8 mouse cellular contexts compared by ENCODE assay signal in genomic region chr6:124858561-124859318, GRCm38 (mm10). TPM values are rescaled to one million over a fixed set of nuclear protein-coding genes. Genes with fewer than 3 reads are reported as not detected.
DNase-seq lines count a peak whose midpoint lies in the region; ATAC-seq and TF ChIP-seq lines count a peak whose summit lies in the region.
"Had no signal": no experiment of that assay in that cellular context is flagged by ENCODE, and none has a peak within 500 bp of the region (broad histone marks: within the 10 kb centered on the region; RNA-seq: fewer than 3 reads in every experiment).

No protein-coding gene starts in this region.

- WGBS in intestine, embryonic 14.5 days: 71% methylated on average over 28 of the region's 28 CpGs
- 79% methylated on average over 28 of the region's 28 CpGs for WGBS in intestine, postnatal 0 days
- WGBS in embryonic facial prominence, embryonic 10.5 days: 73% methylated on average over 28 of the region's 28 CpGs
- 76% methylated on average over 26 of the region's 28 CpGs for WGBS in embryonic facial prominence, embryonic 15.5 days
- 79% methylated on average over 28 of the region's 28 CpGs for WGBS in limb, embryonic 14.5 days

- no peak for ATAC-seq in intestine, embryonic 14.5 days (replicated peaks; ENCODE audit: low FRiP score, low TSS enrichment, low read depth)
- ATAC-seq in intestine, postnatal 0 days: no peak
- no peak for ATAC-seq in embryonic facial prominence, embryonic 15.5 days (ENCODE audit: insufficient number of reproducible peaks, low FRiP score, low TSS enrichment, low read depth)
- no peak for ATAC-seq in limb, embryonic 14.5 days (ENCODE audit: low FRiP score, low read depth)

- H3K9me3 ChIP-seq in intestine, embryonic 14.5 days (ENCODE audit: control insufficient read depth, low read length): no peaks in the 10 kb centered on the region
- no peaks in the 10 kb centered on the region for H3K9me3 ChIP-seq in intestine, postnatal 0 days (ENCODE audit: control insufficient read depth)
- no peaks in the 10 kb centered on the region for H3K9me3 ChIP-seq in embryonic facial prominence, embryonic 10.5 days
- no peaks in the 10 kb centered on the region for H3K9me3 ChIP-seq in embryonic facial prominence, embryonic 15.5 days (replicated peaks)
- H3K9me3 ChIP-seq in limb, embryonic 14.5 days (ENCODE audit: control insufficient read depth, low read length): no peaks in the 10 kb centered on the region

- no peak overlapping the region for H3K9ac ChIP-seq in intestine, embryonic 14.5 days (ENCODE audit: low read length)
- H3K9ac ChIP-seq in intestine, postnatal 0 days (ENCODE audit: low read depth, low read length): no peak overlapping the region
- H3K9ac ChIP-seq in embryonic facial prominence, embryonic 15.5 days: no peak overlapping the region
- H3K9ac ChIP-seq in limb, embryonic 14.5 days (ENCODE audit: low read depth, low read length, severe bottlenecking): peak overlapping the region; percentile 98; the same call in 1 of the 2 replicates

- 0 out of 2 replicates have a peak, but pooled peaks cover 6% of the 10 kb centered on the region for H3K27me3 ChIP-seq in intestine, embryonic 14.5 days (replicated peaks; ENCODE audit: control insufficient read depth, insufficient read depth, low read length)
- peaks cover 59% of the 10 kb centered on the region for H3K27me3 ChIP-seq in intestine, postnatal 0 days (replicated peaks; ENCODE audit: control insufficient read depth, insufficient read depth, low read length)
- peaks cover 59% of the 10 kb centered on the region for H3K27me3 ChIP-seq in embryonic facial prominence, embryonic 10.5 days (replicated peaks; ENCODE audit: low read depth, poor library complexity, severe bottlenecking)
- H3K27me3 ChIP-seq in embryonic facial prominence, embryonic 15.5 days: no peaks in the 10 kb centered on the region; the same call in 1 of the 2 replicates
- no peaks in the 10 kb centered on the region for H3K27me3 ChIP-seq in limb, embryonic 14.5 days (ENCODE audit: control insufficient read depth, insufficient read depth, low read length)

- no peak for TF ChIP-seq CTCF in intestine, postnatal 0 days (IDR thresholded peaks at IDR 0.05; ENCODE audit: low read depth)

- no peak overlapping the region for H3K27ac ChIP-seq in intestine, embryonic 14.5 days (ENCODE audit: low read depth)
- no peak overlapping the region for H3K27ac ChIP-seq in intestine, postnatal 0 days (ENCODE audit: low read depth, low read length)
- peak overlapping the region; percentile 40 for H3K27ac ChIP-seq in embryonic facial prominence, embryonic 10.5 days (replicated peaks)
- H3K27ac ChIP-seq in embryonic facial prominence, embryonic 15.5 days (replicated peaks): 0 out of 2 replicates have a peak overlapping the region, but pooled peaks have one; percentile 7
- H3K27ac ChIP-seq in limb, embryonic 14.5 days (replicated peaks; ENCODE audit: low read depth, low read length): no peak overlapping the region

- DNase-seq in intestine, embryonic 14.5 days (ENCODE audit: low spot score): no peak
- no peak for DNase-seq in embryonic facial prominence, embryonic 10.5 days (ENCODE audit: low spot score)
- DNase-seq in limb, embryonic 14.5 days (ENCODE audit: low spot score): no peak
- no peak for DNase-seq in adrenal gland, adult 18-20 months (ENCODE audit: low spot score in 2 of 2)
- DNase-seq in adrenal gland, adult 2 months: no peak

- TF ChIP-seq POLR2A in limb, embryonic 14.5 days (IDR thresholded peaks at IDR 0.05; ENCODE audit: borderline replicate concordance, extremely low read depth, insufficient read depth, insufficient read length): no peak

- H3K36me3 ChIP-seq in intestine, embryonic 14.5 days (ENCODE audit: control insufficient read depth, insufficient read depth, low read length): peaks cover under 1% of the 10 kb centered on the region; the same call in 1 of the 2 replicates
- no peaks in the 10 kb centered on the region for H3K36me3 ChIP-seq in intestine, postnatal 0 days (ENCODE audit: control insufficient read depth, insufficient read depth)
- H3K36me3 ChIP-seq in embryonic facial prominence, embryonic 10.5 days (replicated peaks): peaks cover 14% of the 10 kb centered on the region
- peaks cover 11% of the 10 kb centered on the region for H3K36me3 ChIP-seq in embryonic facial prominence, embryonic 15.5 days
- peaks cover 24% of the 10 kb centered on the region for H3K36me3 ChIP-seq in limb, embryonic 14.5 days (ENCODE audit: control insufficient read depth, insufficient read depth, low read length)

- H3K4me1 ChIP-seq in intestine, embryonic 14.5 days (replicated peaks; ENCODE audit: control insufficient read depth, insufficient read depth, low read length): peaks cover 28% of the 10 kb centered on the region
- peaks cover 4% of the 10 kb centered on the region; the same call in 1 of the 2 replicates for H3K4me1 ChIP-seq in intestine, postnatal 0 days (replicated peaks; ENCODE audit: control insufficient read depth, insufficient read depth, low read length)
- H3K4me1 ChIP-seq in embryonic facial prominence, embryonic 10.5 days: peaks cover 83% of the 10 kb centered on the region
- peaks cover 64% of the 10 kb centered on the region for H3K4me1 ChIP-seq in embryonic facial prominence, embryonic 15.5 days
- H3K4me1 ChIP-seq in limb, embryonic 14.5 days (ENCODE audit: control insufficient read depth, insufficient read depth, low read length): peaks cover 29% of the 10 kb centered on the region

- peak overlapping the region; percentile 54 for H3K4me2 ChIP-seq in intestine, embryonic 14.5 days (ENCODE audit: low read length)
- no peak overlapping the region for H3K4me2 ChIP-seq in intestine, postnatal 0 days (replicated peaks; ENCODE audit: low read depth)
- H3K4me2 ChIP-seq in embryonic facial prominence, embryonic 15.5 days (replicated peaks): peak overlapping the region; percentile 76; the same call in 1 of the 2 replicates
- H3K4me2 ChIP-seq in limb, embryonic 14.5 days (replicated peaks; ENCODE audit: low read depth, low read length, severe bottlenecking): peak overlapping the region; percentile 68

- H3K4me3 ChIP-seq in intestine, embryonic 14.5 days (ENCODE audit: low read depth, low read length): no peak overlapping the region; the same call in 1 of the 2 replicates
- H3K4me3 ChIP-seq in intestine, postnatal 0 days (ENCODE audit: low read depth, low read length): no peak overlapping the region
- peak overlapping the region; percentile 93 for H3K4me3 ChIP-seq in embryonic facial prominence, embryonic 10.5 days
- H3K4me3 ChIP-seq in embryonic facial prominence, embryonic 15.5 days (replicated peaks): peak overlapping the region; percentile 85; the same call in 1 of the 2 replicates
- H3K4me3 ChIP-seq in limb, embryonic 14.5 days (replicated peaks; ENCODE audit: low read length): peak overlapping the region; percentile 85

RNA-seq across cellular contexts. Expression of gene P3h3, which starts 1.2 kb away (rescaled TPM):
- 28.1 and 28.8 TPM in 2 replicates for polyA plus RNA-seq in intestine, embryonic 14.5 days (2014; fragmentation: Nextera tagmentation; extraction: Ambion mirVana)
- polyA plus RNA-seq in intestine, postnatal 0 days (2015; fragmentation: Nextera tagmentation; extraction: Ambion mirVana): 4.5 and 4.6 TPM in 2 replicates
- 12.2 and 17.0 TPM in 2 replicates for polyA plus RNA-seq in embryonic facial prominence, embryonic 10.5 days (2016; fragmentation: Nextera tagmentation; extraction: Ambion mirVana)
- 55.9 and 57.6 TPM in 2 replicates for polyA plus RNA-seq in embryonic facial prominence, embryonic 15.5 days (2015; fragmentation: Nextera tagmentation; extraction: Ambion mirVana)
- polyA plus RNA-seq in limb, embryonic 14.5 days (2012; rRNA removed): 339 and 401 TPM in 2 replicates
- 57.5 and 67.6 TPM in 2 replicates for polyA plus RNA-seq in limb, embryonic 14.5 days (2014; fragmentation: Nextera tagmentation; extraction: Ambion mirVana)
- total RNA-seq in adrenal gland, adult 18-20 months (2021): 10 to 100 TPM; 24.1 to 24.4 TPM
- 10 to 100 TPM; 16.8 to 23.6 TPM for total RNA-seq in adrenal gland, adult 2 months (2021)
- 42.6 and 48.6 TPM in 2 replicates for polyA plus RNA-seq in adrenal gland, adult 2 months (2012; rRNA removed)

RNA-seq across cellular contexts. Expression of gene Gpr162, which starts 5.0 kb away (rescaled TPM):
- 0.65 and 1.2 TPM in 2 replicates for polyA plus RNA-seq in intestine, embryonic 14.5 days (2014; fragmentation: Nextera tagmentation; extraction: Ambion mirVana)
- polyA plus RNA-seq in intestine, postnatal 0 days (2015; fragmentation: Nextera tagmentation; extraction: Ambion mirVana): 0.46 and 0.64 TPM in 2 replicates
- polyA plus RNA-seq in embryonic facial prominence, embryonic 10.5 days (2016; fragmentation: Nextera tagmentation; extraction: Ambion mirVana): 1.3 and 1.4 TPM in 2 replicates
- polyA plus RNA-seq in embryonic facial prominence, embryonic 15.5 days (2015; fragmentation: Nextera tagmentation; extraction: Ambion mirVana): 2.6 and 3.4 TPM in 2 replicates
- polyA plus RNA-seq in limb, embryonic 14.5 days (2012; rRNA removed): 7.5 and 10.8 TPM in 2 replicates
- 2.1 and 2.3 TPM in 2 replicates for polyA plus RNA-seq in limb, embryonic 14.5 days (2014; fragmentation: Nextera tagmentation; extraction: Ambion mirVana)
- 1 to 10 TPM in 1 of 2 experiments, under 1 TPM in 1; 0.76 to 1.8 TPM for total RNA-seq in adrenal gland, adult 18-20 months (2021)
- 1 to 10 TPM; 1.1 to 2.5 TPM for total RNA-seq in adrenal gland, adult 2 months (2021)
- 1.9 and 2.4 TPM in 2 replicates for polyA plus RNA-seq in adrenal gland, adult 2 months (2012; rRNA removed)

RNA-seq across cellular contexts. Expression of gene Gnb3, which starts 18.7 kb away (rescaled TPM):
- polyA plus RNA-seq in intestine, embryonic 14.5 days (2014; fragmentation: Nextera tagmentation; extraction: Ambion mirVana): 2.7 TPM in 2 replicates
- polyA plus RNA-seq in intestine, postnatal 0 days (2015; fragmentation: Nextera tagmentation; extraction: Ambion mirVana): 0.42 and 0.47 TPM in 2 replicates
- 0.60 and 0.97 TPM in 2 replicates for polyA plus RNA-seq in embryonic facial prominence, embryonic 10.5 days (2016; fragmentation: Nextera tagmentation; extraction: Ambion mirVana)
- 2.0 and 2.1 TPM in 2 replicates for polyA plus RNA-seq in embryonic facial prominence, embryonic 15.5 days (2015; fragmentation: Nextera tagmentation; extraction: Ambion mirVana)
- 1.9 and 2.3 TPM in 2 replicates for polyA plus RNA-seq in limb, embryonic 14.5 days (2012; rRNA removed)
- polyA plus RNA-seq in limb, embryonic 14.5 days (2014; fragmentation: Nextera tagmentation; extraction: Ambion mirVana): 1.6 and 1.8 TPM in 2 replicates
- total RNA-seq in adrenal gland, adult 18-20 months (2021): 1 to 10 TPM; 9.2 to 9.6 TPM
- 10 to 100 TPM in 1 of 2 experiments, 1 to 10 TPM in 1; 6.7 to 12.2 TPM for total RNA-seq in adrenal gland, adult 2 months (2021)
- 9.2 and 11.9 TPM in 2 replicates for polyA plus RNA-seq in adrenal gland, adult 2 months (2012; rRNA removed)
- total RNA-seq: ES-E14 had no signal

RNA-seq across cellular contexts. Expression of gene Cd4, which starts 29.3 kb away (rescaled TPM):
- 0.28 and 0.37 TPM in 2 replicates for polyA plus RNA-seq in intestine, embryonic 14.5 days (2014; fragmentation: Nextera tagmentation; extraction: Ambion mirVana)
- polyA plus RNA-seq in intestine, postnatal 0 days (2015; fragmentation: Nextera tagmentation; extraction: Ambion mirVana): 0.75 and 0.83 TPM in 2 replicates
- polyA plus RNA-seq in embryonic facial prominence, embryonic 10.5 days (2016; fragmentation: Nextera tagmentation; extraction: Ambion mirVana): not detected in 2 replicates
- 0.36 and 0.60 TPM in 2 replicates for polyA plus RNA-seq in embryonic facial prominence, embryonic 15.5 days (2015; fragmentation: Nextera tagmentation; extraction: Ambion mirVana)
- polyA plus RNA-seq in limb, embryonic 14.5 days (2012; rRNA removed): 0.23 and 0.26 TPM in 2 replicates
- polyA plus RNA-seq in limb, embryonic 14.5 days (2014; fragmentation: Nextera tagmentation; extraction: Ambion mirVana): 0.10 and 0.51 TPM in 2 replicates
- total RNA-seq in adrenal gland, adult 18-20 months (2021): 1 to 10 TPM in 1 of 2 experiments, under 1 TPM in 1; 0.36 to 1.8 TPM
- total RNA-seq in adrenal gland, adult 2 months (2021): under 1 TPM; 0.31 to 0.55 TPM
- 0.52 and 0.61 TPM in 2 replicates for polyA plus RNA-seq in adrenal gland, adult 2 months (2012; rRNA removed)

RNA-seq across cellular contexts. Expression of gene Cdca3, which starts 29.4 kb away (rescaled TPM):
- 178 and 183 TPM in 2 replicates for polyA plus RNA-seq in intestine, embryonic 14.5 days (2014; fragmentation: Nextera tagmentation; extraction: Ambion mirVana)
- 45.4 and 57.4 TPM in 2 replicates for polyA plus RNA-seq in intestine, postnatal 0 days (2015; fragmentation: Nextera tagmentation; extraction: Ambion mirVana)
- 225 and 238 TPM in 2 replicates for polyA plus RNA-seq in embryonic facial prominence, embryonic 10.5 days (2016; fragmentation: Nextera tagmentation; extraction: Ambion mirVana)
- 128 and 138 TPM in 2 replicates for polyA plus RNA-seq in embryonic facial prominence, embryonic 15.5 days (2015; fragmentation: Nextera tagmentation; extraction: Ambion mirVana)
- 141 and 164 TPM in 2 replicates for polyA plus RNA-seq in limb, embryonic 14.5 days (2012; rRNA removed)
- 128 and 146 TPM in 2 replicates for polyA plus RNA-seq in limb, embryonic 14.5 days (2014; fragmentation: Nextera tagmentation; extraction: Ambion mirVana)
- total RNA-seq in adrenal gland, adult 18-20 months (2021): 1 to 10 TPM in 1 of 2 experiments, under 1 TPM in 1; 0.77 to 2.7 TPM
- total RNA-seq in adrenal gland, adult 2 months (2021): 1 to 10 TPM; 2.2 to 3.9 TPM
- 5.9 and 8.6 TPM in 2 replicates for polyA plus RNA-seq in adrenal gland, adult 2 months (2012; rRNA removed)

Comparison
In these comparisons a context has a peak if more than half of its experiments do, and no peak if none do; other contexts are left out.
1. H3K27ac ChIP-seq: peak in embryonic facial prominence, embryonic 10.5 days (single experiment) and embryonic facial prominence, embryonic 15.5 days (single experiment); none in intestine, embryonic 14.5 days (single experiment), intestine, postnatal 0 days (single experiment) and limb, embryonic 14.5 days (single experiment).
2. H3K4me3 ChIP-seq: peak in embryonic facial prominence, embryonic 10.5 days (single experiment), embryonic facial prominence, embryonic 15.5 days (single experiment) and limb, embryonic 14.5 days (single experiment); none in intestine, embryonic 14.5 days (single experiment) and intestine, postnatal 0 days (single experiment).